Mouse (Mus musculus) liver, embryonic 13.5 days (tissue): ENCODE data around the gene Sipa1l2. TPM values are rescaled to one million over a fixed set of nuclear protein-coding genes. Genes with fewer than 3 reads are reported as not detected.

Source experiments
- ATAC-seq: fragments of 200-750 bp; cut with Nextera tagmentation; 2 replicates; pipeline ENCODE4 v1.8.0; 2017; ENCODE audit warnings: low read depth, mild to moderate bottlenecking, moderate number of reproducible peaks, moderate library complexity
- DNase-seq: peaks from one replicate; pipeline ENCODE4 v3.0.0; 2022
- H3K27ac ChIP-seq: fragments of 300-500 bp; sonication (generic); 2 replicates; pipeline ENCODE4 v1.5.1; 2015; ENCODE audit warnings: moderate library complexity, mild to moderate bottlenecking, inconsistent platforms
- H3K27me3 ChIP-seq: fragments of 300-500 bp; sonication (generic); 2 replicates; pipeline ENCODE4 v1.6.1; 2015; ENCODE audit warnings: mild to moderate bottlenecking, inconsistent platforms
- H3K36me3 ChIP-seq: fragments of 300-500 bp; sonication (generic); 2 replicates; pipeline ENCODE4 v1.6.1; 2015; ENCODE audit warnings: mild to moderate bottlenecking, inconsistent platforms
- H3K4me1 ChIP-seq: fragments of 300-500 bp; sonication (generic); replicated peaks from 2 replicates; pipeline ENCODE4 v1.6.1; 2015; ENCODE audit warnings: inconsistent platforms
- H3K4me2 ChIP-seq: fragments of 300-500 bp; sonication (generic); 2 replicates; pipeline ENCODE4 v1.6.1; 2015; ENCODE audit warnings: inconsistent platforms, mild to moderate bottlenecking, moderate library complexity
- H3K4me3 ChIP-seq: fragments of 300-500 bp; sonication (generic); replicated peaks from 2 replicates; pipeline ENCODE4 v1.5.1; 2015; ENCODE audit warnings: mild to moderate bottlenecking, inconsistent platforms
- H3K9ac ChIP-seq: fragments of 300-500 bp; sonication (generic); 2 replicates; pipeline ENCODE4 v1.6.1; 2015; ENCODE audit warnings: mild to moderate bottlenecking, inconsistent platforms
- H3K9me3 ChIP-seq: fragments of 300-500 bp; sonication (generic); replicated peaks from 2 replicates; pipeline ENCODE4 v1.6.1; 2016; ENCODE audit warnings: inconsistent platforms
- WGBS: fragments of 180-500 bp; shearing (Covaris S2); methylation state at CpG from one replicate; pipeline ENCODE4 v1.1.7; 2015; ENCODE audit not compliant: insufficient replicate concordance; 5-methylcytosine and 5-hydroxymethylcytosine counted together
- polyA plus RNA-seq: library from polyadenylated mRNA; unstranded; fragments of >200 nt; fragmentation: Nextera tagmentation; extraction: Ambion mirVana; gene quantifications from 2 replicates; pipeline ENCODE4 v1.2.1, GENCODE M21; 2015

Gene Sipa1l2
- polyA plus RNA-seq, 1 experiment from 2014 or later, result 0.70 TPM

GRCm38 (mm10) chr8:125557391-125558108, 12.1 kb downstream of the Sipa1l2 start:
- Histone ChIP-seq H3K27ac (no peak overlapping the region), H3K36me3 (no peaks in the 10 kb centered on the region), H3K9me3 (no peaks in the 10 kb centered on the region), H3K4me2 (no peak overlapping the region), H3K27me3 (0 out of 2 replicates have a peak, but pooled peaks cover 3% of the 10 kb centered on the region), H3K4me1 (peaks cover 29% of the 10 kb centered on the region), H3K9ac (no peak overlapping the region), H3K4me3 (no peak overlapping the region)
- 58% methylated on average over 10 of the region's 10 CpGs for WGBS
- DNase-seq (no peak), ATAC-seq (peak; percentile 28; the same call in 1 of the 2 replicates)

- Histone ChIP-seq H3K4me3 (no peak overlapping the region), H3K27me3 (0 out of 2 replicates have a peak, but pooled peaks cover 3% of the 10 kb centered on the region), H3K27ac (no peak overlapping the region), H3K36me3 (no peaks in the 10 kb centered on the region), H3K9ac (no peak overlapping the region), H3K4me1 (peaks cover 33% of the 10 kb centered on the region), H3K4me2 (no peak overlapping the region), H3K9me3 (no peaks in the 10 kb centered on the region)
- no peak for ATAC-seq
- 69% methylated on average over 5 of the region's 5 CpGs for WGBS
- DNase-seq, result no peak
Observed at GRCm38 (mm10) chr8:125556706-125557105, 12.9 kb downstream of the Sipa1l2 start.

DNA sequence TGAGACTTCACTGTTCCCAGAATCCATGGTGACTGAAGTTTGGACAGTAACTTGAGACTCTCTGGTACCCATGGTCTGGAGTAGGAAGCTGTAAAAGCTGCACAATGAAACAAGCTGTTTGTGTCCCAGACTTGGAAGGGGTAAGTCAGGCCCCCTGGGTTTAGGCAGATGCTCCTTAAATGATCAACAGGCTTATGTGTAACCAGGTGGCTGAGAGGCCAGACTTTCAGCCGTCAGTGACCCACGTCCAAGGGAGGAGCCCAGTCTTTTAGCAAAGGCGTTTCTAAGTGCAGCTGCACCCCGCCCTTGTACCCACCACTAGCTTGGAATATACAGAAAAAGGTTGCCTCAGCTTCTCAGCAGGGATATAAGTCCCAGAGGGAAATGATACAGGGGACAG, 19.0 kb downstream of the Sipa1l2 start:
- no peaks in the 10 kb centered on the region for H3K9me3 ChIP-seq
- no peak overlapping the region for H3K4me3 ChIP-seq
- no peak overlapping the region for H3K4me2 ChIP-seq
- H3K4me1 ChIP-seq, result peaks cover 9% of the 10 kb centered on the region; the same call in 1 of the 2 replicates
- WGBS, result 54% methylated on average over 4 of the region's 4 CpGs
- no peaks in the 10 kb centered on the region for H3K36me3 ChIP-seq
- ATAC-seq (no peak), DNase-seq (no peak)
- no peak overlapping the region for H3K9ac ChIP-seq
- H3K27ac ChIP-seq, result no peak overlapping the region
- 0 out of 2 replicates have a peak, but pooled peaks cover 3% of the 10 kb centered on the region for H3K27me3 ChIP-seq

DNA sequence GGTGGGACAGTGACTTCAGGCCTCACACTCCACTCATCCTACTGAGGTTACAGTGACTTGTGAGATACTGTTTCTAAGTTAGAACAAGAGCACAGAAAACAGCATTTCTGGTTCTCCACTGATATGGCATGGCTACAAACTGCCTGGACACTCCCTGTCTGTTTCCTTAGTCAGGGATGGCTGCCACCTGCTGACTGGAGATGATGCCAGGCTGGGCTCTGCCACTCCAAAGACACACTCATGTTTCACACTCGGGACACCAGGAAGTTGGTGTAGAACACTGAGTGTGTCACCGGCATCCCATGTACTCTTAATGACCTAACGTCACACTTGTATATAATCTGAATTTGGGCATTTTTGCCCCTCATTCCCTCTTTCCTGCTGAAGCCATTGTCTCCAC, 22.3 kb downstream of the Sipa1l2 start:
- Histone ChIP-seq H3K36me3 (no peaks in the 10 kb centered on the region), H3K9me3 (no peaks in the 10 kb centered on the region), H3K4me1 (peaks cover 19% of the 10 kb centered on the region), H3K4me3 (no peak overlapping the region), H3K27me3 (no peaks in the 10 kb centered on the region), H3K4me2 (no peak overlapping the region), H3K27ac (no peak overlapping the region), H3K9ac (no peak overlapping the region)
- WGBS, result 56% methylated on average over 3 of the region's 3 CpGs
- no peak for DNase-seq
- no peak for ATAC-seq

DNA sequence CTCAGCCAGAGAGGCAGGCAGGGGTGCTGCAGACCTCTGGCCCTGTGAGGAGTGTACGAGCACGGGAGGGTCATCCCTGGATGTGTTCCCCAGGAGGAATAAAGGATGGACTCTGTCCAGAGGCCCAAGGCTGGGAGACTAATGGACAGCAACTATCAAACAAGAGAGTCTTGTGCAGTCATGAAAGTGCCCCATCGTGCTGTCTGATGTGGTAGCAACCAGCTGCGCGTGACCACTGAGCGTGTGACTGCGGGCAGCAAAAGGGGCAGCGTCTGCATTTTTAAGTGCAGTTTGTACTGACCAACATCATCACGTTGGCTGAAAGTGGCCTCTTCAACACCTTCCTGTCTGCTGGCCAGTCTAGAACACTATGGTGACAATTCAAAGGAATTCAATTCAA, 23.7 kb downstream of the Sipa1l2 start:
- H3K27me3 ChIP-seq, result no peaks in the 10 kb centered on the region
- no peak overlapping the region for H3K9ac ChIP-seq
- DNase-seq, result no peak
- H3K4me2 ChIP-seq, result no peak overlapping the region
- peaks cover 22% of the 10 kb centered on the region for H3K4me1 ChIP-seq
- H3K4me3 ChIP-seq, result no peak overlapping the region
- no peaks in the 10 kb centered on the region for H3K9me3 ChIP-seq
- no peak for ATAC-seq
- 78% methylated on average over 9 of the region's 9 CpGs for WGBS
- H3K27ac ChIP-seq, result no peak overlapping the region
- no peaks in the 10 kb centered on the region for H3K36me3 ChIP-seq

- Histone ChIP-seq H3K4me3 (no peak overlapping the region), H3K36me3 (no peaks in the 10 kb centered on the region), H3K27me3 (no peaks in the 10 kb centered on the region), H3K4me1 (peaks cover 26% of the 10 kb centered on the region), H3K4me2 (no peak overlapping the region), H3K9me3 (no peaks in the 10 kb centered on the region), H3K27ac (no peak overlapping the region), H3K9ac (no peak overlapping the region)
- ATAC-seq, result 0 out of 2 replicates have a peak, but pooled peaks have one; percentile 24
- DNase-seq, result no peak
- WGBS, result 46% methylated on average over 11 of the region's 11 CpGs
Observed at GRCm38 (mm10) chr8:125542893-125543613, 26.6 kb downstream of the Sipa1l2 start.

- H3K4me3 ChIP-seq, result no peak overlapping the region
- DNase-seq (no peak), ATAC-seq (no peak)
- no peak overlapping the region for H3K4me2 ChIP-seq
- H3K27ac ChIP-seq, result no peak overlapping the region
- 70% methylated on average over 13 of the region's 13 CpGs for WGBS
- peaks cover 24% of the 10 kb centered on the region for H3K4me1 ChIP-seq
- H3K9me3 ChIP-seq, result no peaks in the 10 kb centered on the region
- no peak overlapping the region for H3K9ac ChIP-seq
- H3K36me3 ChIP-seq, result 0 out of 2 replicates have a peak, but pooled peaks cover 3% of the 10 kb centered on the region
- no peaks in the 10 kb centered on the region for H3K27me3 ChIP-seq
Observed at GRCm38 (mm10) chr8:125539056-125540013, 30.3 kb downstream of the Sipa1l2 start.

- no peak overlapping the region for H3K4me3 ChIP-seq
- no peak overlapping the region for H3K27ac ChIP-seq
- H3K27me3 ChIP-seq, result no peaks in the 10 kb centered on the region
- H3K9me3 ChIP-seq, result no peaks in the 10 kb centered on the region
- H3K9ac ChIP-seq, result no peak overlapping the region
- ATAC-seq (no peak), DNase-seq (no peak)
- 0 out of 2 replicates have a peak, but pooled peaks cover 3% of the 10 kb centered on the region for H3K36me3 ChIP-seq
- no peak overlapping the region for H3K4me2 ChIP-seq
- WGBS, result 59% methylated on average over 6 of the region's 6 CpGs
- peaks cover 24% of the 10 kb centered on the region for H3K4me1 ChIP-seq
Observed at GRCm38 (mm10) chr8:125538265-125538664, 31.3 kb downstream of the Sipa1l2 start.

GRCm38 (mm10) chr8:125533709-125534108, 35.9 kb downstream of the Sipa1l2 start:
- Histone ChIP-seq H3K27ac (no peak overlapping the region), H3K4me2 (no peak overlapping the region), H3K9me3 (no peaks in the 10 kb centered on the region), H3K27me3 (no peaks in the 10 kb centered on the region), H3K36me3 (0 out of 2 replicates have a peak, but pooled peaks cover 3% of the 10 kb centered on the region), H3K9ac (no peak overlapping the region), H3K4me1 (peaks cover 23% of the 10 kb centered on the region), H3K4me3 (no peak overlapping the region)
- DNase-seq (no peak), ATAC-seq (no peak)
- whole genome bisulfite sequencing, result 39% methylated on average over 7 of the region's 7 CpGs

DNA sequence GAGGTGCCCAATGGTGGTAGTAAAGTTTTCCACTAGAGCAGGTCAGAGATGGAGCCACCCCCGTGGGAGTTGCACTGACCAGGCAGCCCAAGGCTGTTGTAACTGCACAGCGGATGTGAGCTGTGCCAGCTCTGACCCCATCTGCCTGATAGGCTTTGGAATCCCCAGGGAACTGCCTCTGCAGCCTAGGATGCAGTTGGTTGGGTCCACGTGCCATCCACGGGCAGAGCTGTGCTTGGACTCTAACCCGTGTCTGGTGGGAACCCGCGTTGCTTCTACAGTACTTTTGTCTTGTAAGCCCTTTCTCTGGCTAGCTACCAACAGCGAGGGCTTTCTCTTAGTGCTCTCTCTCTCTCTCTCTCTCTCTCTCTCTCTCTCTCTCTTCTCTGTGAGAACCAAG, 36.7 kb downstream of the Sipa1l2 start:
- ATAC-seq (no peak), DNase-seq (no peak)
- Histone ChIP-seq H3K4me2 (no peak overlapping the region), H3K36me3 (0 out of 2 replicates have a peak, but pooled peaks cover 3% of the 10 kb centered on the region), H3K27ac (no peak overlapping the region), H3K9ac (no peak overlapping the region), H3K27me3 (no peaks in the 10 kb centered on the region), H3K4me3 (no peak overlapping the region), H3K4me1 (peaks cover 28% of the 10 kb centered on the region), H3K9me3 (no peaks in the 10 kb centered on the region)
- WGBS, result 66% methylated on average over 8 of the region's 8 CpGs

GRCm38 (mm10) chr8:125532177-125532576, 37.4 kb downstream of the Sipa1l2 start:
- WGBS, result 35% methylated on average over 7 of the region's 7 CpGs
- no peak overlapping the region for H3K27ac ChIP-seq
- no peak overlapping the region for H3K9ac ChIP-seq
- no peak overlapping the region for H3K4me2 ChIP-seq
- H3K4me3 ChIP-seq, result no peak overlapping the region
- H3K4me1 ChIP-seq, result peaks cover 35% of the 10 kb centered on the region
- no peaks in the 10 kb centered on the region for H3K27me3 ChIP-seq
- H3K9me3 ChIP-seq, result no peaks in the 10 kb centered on the region
- DNase-seq (no peak), ATAC-seq (no peak)
- H3K36me3 ChIP-seq, result no peaks in the 10 kb centered on the region
